Mouse (Mus musculus) thymus, adult 18-20 months (tissue): ENCODE measurements around the gene Mark4.

ENCODE experiments used
- DNase-seq, 2 experiments: peaks; one replicate each; pipeline ENCODE4 v3.0.0; 2022; ENCODE audit warnings: mixed read lengths in 2 of 2

Gene Mark4

GRCm38 (mm10) chr7:19430402-19430801 is 28.2 kb downstream of the Mark4 start:
- DNase-seq, result no peak

GRCm38 (mm10) chr7:19429726-19430125 is 28.9 kb downstream of the Mark4 start:
- DNase-seq, result no peak

- no peak for DNase-seq
Measured at GRCm38 (mm10) chr7:19427999-19428650, 30.5 kb downstream of the Mark4 start.

GRCm38 (mm10) chr7:19426888-19427287 is 31.7 kb downstream of the Mark4 start:
- no peak for DNase-seq

- DNase-seq, result no peak
Measured at GRCm38 (mm10) chr7:19426349-19426748, 32.3 kb downstream of the Mark4 start.

- DNase-seq, result no peak
Measured at GRCm38 (mm10) chr7:19424051-19424450, 34.6 kb downstream of the Mark4 start.

- no peak for DNase-seq
Measured at GRCm38 (mm10) chr7:19423083-19423482, 35.5 kb downstream of the Mark4 start.

GRCm38 (mm10) chr7:19420821-19421636 is 37.6 kb downstream of the Mark4 start:
- DNase-seq, result peak; percentile 70 to 78

GRCm38 (mm10) chr7:19420121-19420520 is 38.5 kb downstream of the Mark4 start:
- no peak for DNase-seq

GRCm38 (mm10) chr7:19416590-19416989 is 42.0 kb downstream of the Mark4 start:
- no peak for DNase-seq

GRCm38 (mm10) chr7:19413525-19413924 is 45.1 kb downstream of the Mark4 start:
- DNase-seq, result no peak

GRCm38 (mm10) chr7:19411783-19412182 is 46.8 kb downstream of the Mark4 start:
- no peak for DNase-seq

- no peak for DNase-seq
Measured at GRCm38 (mm10) chr7:19410766-19411344, 47.8 kb downstream of the Mark4 start.

- DNase-seq, result no peak
Measured at GRCm38 (mm10) chr7:19409753-19410152, 48.9 kb downstream of the Mark4 start.

- peak; percentile 52 to 67 for DNase-seq
Measured at GRCm38 (mm10) chr7:19405417-19405816, 53.2 kb downstream of the Mark4 start.

GRCm38 (mm10) chr7:19404476-19404875 is 54.1 kb downstream of the Mark4 start, which contains the start of gene Ckm:
Ckm (plus strand) TSS chr7:19404776.
- no peak for DNase-seq

GRCm38 (mm10) chr7:19403731-19404296 is 54.8 kb downstream of the Mark4 start, which contains the start of gene Klc3:
Klc3 (minus strand) TSS chr7:19404104.
- DNase-seq, result peak; percentile 81 to 87

GRCm38 (mm10) chr7:19402535-19403112 is 56.0 kb downstream of the Mark4 start:
- DNase-seq, result no peak

GRCm38 (mm10) chr7:19400946-19401345 is 57.7 kb downstream of the Mark4 start:
- no peak for DNase-seq

- DNase-seq, result peak; percentile 51 to 57
Measured at GRCm38 (mm10) chr7:19399496-19400280, 58.9 kb downstream of the Mark4 start.

- DNase-seq, result no peak
Measured at GRCm38 (mm10) chr7:19394484-19394883, 64.1 kb downstream of the Mark4 start.
